Mouse (Mus musculus): ENCODE measurements around the gene Matn4.

DNA sequence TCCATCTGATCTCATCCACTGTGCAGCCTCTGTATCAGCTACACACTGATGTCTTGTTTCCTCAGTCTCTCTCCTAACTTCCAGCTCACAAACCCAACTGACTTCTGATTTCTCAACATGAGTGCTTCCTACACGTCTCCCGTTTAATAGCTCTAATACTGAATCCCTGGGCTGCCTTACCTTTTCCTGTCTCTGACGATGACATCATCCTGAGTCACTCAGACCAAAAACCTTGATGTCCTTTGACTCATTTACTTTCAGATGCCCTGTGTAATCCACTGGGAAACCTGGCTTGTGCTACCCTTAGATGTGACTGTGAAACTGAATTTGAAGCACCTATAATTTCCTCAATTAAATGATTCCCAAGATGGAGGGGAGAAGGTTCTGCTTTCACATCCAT, 22.0 kb downstream of the Matn4 start:
- TF ChIP-seq ZC3H11A (IDR thresholded peaks at IDR 0.05; ENCODE audit: borderline replicate concordance, low read depth, low read length) (no peak), ZNF384 (IDR thresholded peaks at IDR 0.05; ENCODE audit: low read depth, low read length) (no peak), CHD2 (IDR thresholded peaks at IDR 0.05; ENCODE audit: low read depth, low read length) (no peak), MAFK (IDR thresholded peaks at IDR 0.05; ENCODE audit: insufficient read depth, low read depth, low read length) (no peak), HCFC1 (IDR thresholded peaks at IDR 0.05; ENCODE audit: borderline replicate concordance, insufficient read depth, low read length) (no peak)

Measured in ES-E14 (cell line).